Mouse (Mus musculus) intestine, postnatal 0 days (tissue): ENCODE results near the gene Itm2b. TPM values are rescaled to one million over a fixed set of nuclear protein-coding genes. Genes with fewer than 3 reads are reported as not detected.

Experiments
- ATAC-seq: fragments of 200-750 bp; cut with Nextera tagmentation; 2 replicates; pipeline ENCODE4 v1.8.0; 2017; ENCODE audit warnings: mild to moderate bottlenecking, moderate TSS enrichment, moderate library complexity
- H3K27ac ChIP-seq: fragments of 300-500 bp; sonication (generic); 2 replicates; pipeline ENCODE4 v1.5.1; 2014; ENCODE audit warnings: mild to moderate bottlenecking, low read depth, low read length, moderate library complexity
- H3K27me3 ChIP-seq: fragments of 300-500 bp; sonication (generic); replicated peaks from 2 replicates; pipeline ENCODE4 v1.6.1; 2014; ENCODE audit warnings: low read length, mixed read lengths; ENCODE audit not compliant: control insufficient read depth, insufficient read depth
- H3K36me3 ChIP-seq: fragments of 300-500 bp; sonication (generic); 2 replicates; pipeline ENCODE4 v1.6.1; 2014; ENCODE audit warnings: mild to moderate bottlenecking, moderate library complexity; ENCODE audit not compliant: control insufficient read depth, insufficient read depth
- H3K4me1 ChIP-seq: fragments of 300-500 bp; sonication (generic); replicated peaks from 2 replicates; pipeline ENCODE4 v1.6.1; 2014; ENCODE audit warnings: antibody characterized with exemption, low read length, mixed read lengths; ENCODE audit not compliant: control insufficient read depth, insufficient read depth
- H3K4me2 ChIP-seq: fragments of 300-500 bp; sonication (generic); replicated peaks from 2 replicates; pipeline ENCODE4 v1.6.1; 2014; ENCODE audit warnings: low read depth, mild to moderate bottlenecking, moderate library complexity
- H3K4me3 ChIP-seq: fragments of 300-500 bp; sonication (generic); 2 replicates; pipeline ENCODE4 v1.5.1; 2014; ENCODE audit warnings: low read depth, low read length
- H3K9ac ChIP-seq: fragments of 300-500 bp; sonication (generic); 2 replicates; pipeline ENCODE4 v1.6.1; 2014; ENCODE audit warnings: mild to moderate bottlenecking, low read depth, low read length
- H3K9me3 ChIP-seq: fragments of 300-500 bp; sonication (generic); 2 replicates; pipeline ENCODE4 v1.6.1; 2016; ENCODE audit warnings: mixed run types; ENCODE audit not compliant: control insufficient read depth
- CTCF ChIP-seq: sonication (generic); IDR thresholded peaks from 2 replicates; pipeline ENCODE4 v1.5.1; 2016; ENCODE audit warnings: low read depth, mild to moderate bottlenecking, control low read depth, antibody characterized with exemption, moderate library complexity
- WGBS: fragments of 180-500 bp; shearing (Covaris S2); extraction: QIAGEN DNeasy Blood & Tissue Kit; methylation state at CpG from one replicate; pipeline ENCODE4 v1.1.7; 2014; 5-methylcytosine and 5-hydroxymethylcytosine counted together
- polyA plus RNA-seq: library from polyadenylated mRNA; unstranded; fragments of >200 nt; fragmentation: Nextera tagmentation; extraction: Ambion mirVana; gene quantifications from 2 replicates; pipeline ENCODE4 v1.2.1, GENCODE M21; 2015

Gene Itm2b
- polyA plus RNA-seq, 1 experiment from 2014 or later = 1,587 TPM

GRCm38 (mm10) chr14:73313396-73313795, 71.7 kb downstream of the Itm2b start:
- ATAC-seq = no peak
- Histone ChIP-seq H3K36me3 (no peaks in the 10 kb centered on the region), H3K27me3 (no peaks in the 10 kb centered on the region), H3K4me2 (no peak overlapping the region), H3K9ac (no peak overlapping the region), H3K4me1 (no peaks in the 10 kb centered on the region), H3K9me3 (no peaks in the 10 kb centered on the region), H3K4me3 (no peak overlapping the region), H3K27ac (no peak overlapping the region)
- 61% methylated on average over 5 of the region's 5 CpGs for WGBS
- TF ChIP-seq CTCF = no peak

- no peaks in the 10 kb centered on the region for H3K27me3 ChIP-seq
- H3K27ac ChIP-seq = no peak overlapping the region
- H3K9me3 ChIP-seq = no peaks in the 10 kb centered on the region
- no peaks in the 10 kb centered on the region for H3K36me3 ChIP-seq
- WGBS = 85% methylated on average over 5 of the region's 5 CpGs
- H3K9ac ChIP-seq = no peak overlapping the region
- peaks cover 4% of the 10 kb centered on the region; the same call in 1 of the 2 replicates for H3K4me1 ChIP-seq
- H3K4me2 ChIP-seq = no peak overlapping the region
- H3K4me3 ChIP-seq = no peak overlapping the region
- no peak for TF ChIP-seq CTCF
- no peak for ATAC-seq
Observed at GRCm38 (mm10) chr14:73312909-73313308, 72.2 kb downstream of the Itm2b start.

Other genes starting within 250 kb of the Itm2b start
- 7.8 and 8.1 TPM in 2 replicates for gene Lpar6, start 147.4 kb downstream of the Itm2b start, polyA plus RNA-seq
- gene Rb1, start 59.5 kb downstream of the Itm2b start, polyA plus RNA-seq = 14.1 and 15.1 TPM in 2 replicates
- 30.9 and 31.7 TPM in 2 replicates for gene Med4, start 124.7 kb upstream of the Itm2b start, polyA plus RNA-seq
- gene Sucla2, start 140.0 kb upstream of the Itm2b start, polyA plus RNA-seq = 185 and 202 TPM in 2 replicates
- gene Nudt15, start 163.0 kb upstream of the Itm2b start, polyA plus RNA-seq = 2.5 and 2.8 TPM in 2 replicates